Mouse (Mus musculus) CH12.LX (cell line): ENCODE measurements around the gene Shbg.

Experiments
- CTCF ChIP-seq, 2 experiments: IDR thresholded peaks in 1 of 2; conservative IDR thresholded peaks in 1 of 2; 2 replicates each; pipeline ENCODE4 v1.5.1; 2011 to 2012; ENCODE audit warnings: low read depth in 2 of 2, low read length in 2 of 2, improper control_type of control experiment in 1 of 2, inconsistent platforms in 1 of 2, mild to moderate bottlenecking in 1 of 2, moderate library complexity in 1 of 2
- E2F4 ChIP-seq: IDR thresholded peaks from 2 replicates; pipeline ENCODE4 v1.6.1; 2011; ENCODE audit warnings: low read depth, low read length, improper control_type of control experiment; ENCODE audit not compliant: insufficient replicate concordance
- ETS1 ChIP-seq: conservative IDR thresholded peaks from 2 replicates; pipeline ENCODE4 v1.6.1; 2012; ENCODE audit warnings: low read depth, mild to moderate bottlenecking, inconsistent platforms, low read length, improper control_type of control experiment, moderate library complexity
- SIN3A ChIP-seq: IDR thresholded peaks from 2 replicates; pipeline ENCODE4 v1.6.1; 2012; ENCODE audit warnings: low read length, improper control_type of control experiment, inconsistent platforms
- SMC3 ChIP-seq: IDR thresholded peaks from 2 replicates; pipeline ENCODE4 v1.6.1; 2011; ENCODE audit warnings: low read depth, low read length, improper control_type of control experiment
- ZC3H11A ChIP-seq: IDR thresholded peaks from 2 replicates; pipeline ENCODE4 v1.6.1; 2012; ENCODE audit warnings: low read depth, mild to moderate bottlenecking, inconsistent platforms, low read length, improper control_type of control experiment

GRCm38 (mm10) chr11:69591424-69591823 lies 26.3 kb downstream of the Shbg start:
- TF ChIP-seq E2F4: no peak
- TF ChIP-seq ZC3H11A: no peak
- no peak for TF ChIP-seq SMC3
- no peak for TF ChIP-seq SIN3A
- TF ChIP-seq CTCF (conservative IDR thresholded peaks at IDR 0.05 in 1 of 2, IDR thresholded peaks at IDR 0.05 in 1 of 2; ENCODE audit: low read depth in 2 of 2, low read length in 2 of 2): no peak
- TF ChIP-seq ETS1: no peak
